8 mouse cellular contexts compared by ENCODE assay signal in the genomic region with DNA sequence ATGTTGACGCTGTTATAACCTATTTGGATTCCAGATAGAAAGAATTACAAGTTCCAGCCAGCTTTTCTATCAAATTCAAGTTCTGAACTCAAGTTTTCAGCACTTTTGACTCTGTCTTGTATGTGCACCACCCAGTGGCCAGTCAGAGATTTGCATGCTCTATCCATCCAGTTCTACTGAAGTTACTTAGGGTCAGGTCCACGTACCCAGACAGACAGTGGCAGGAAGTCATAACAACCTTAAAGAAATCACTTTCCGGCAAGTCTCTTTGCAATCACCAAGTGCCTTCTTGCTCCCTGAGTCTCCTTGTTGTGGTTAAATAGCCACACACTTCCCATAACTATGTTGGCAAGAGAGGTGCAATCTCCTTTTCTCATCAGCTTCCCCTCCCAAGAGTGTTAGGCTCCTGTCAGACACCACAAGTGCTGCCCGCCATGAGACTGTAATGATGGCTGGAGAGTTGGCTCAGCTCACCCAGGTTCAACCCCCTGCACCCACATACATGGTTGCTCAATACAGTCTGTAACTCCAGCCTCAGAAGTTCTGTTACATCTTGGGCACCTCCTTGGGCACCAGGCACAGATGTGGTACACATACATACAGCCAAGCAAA. TPM values are rescaled to one million over a fixed set of nuclear protein-coding genes. Genes with fewer than 3 reads are reported as not detected.
DNase-seq lines count a peak whose midpoint lies in the region; ATAC-seq and TF ChIP-seq lines count a peak whose summit lies in the region.

No protein-coding gene starts in this region.

- no peaks in the 10 kb centered on the region for H3K9me3 ChIP-seq in heart, postnatal 0 days (replicated peaks; ENCODE audit: control insufficient read depth, low read length)
- H3K9me3 ChIP-seq in heart, embryonic 11.5 days (replicated peaks; ENCODE audit: control insufficient read depth, low read length) = no peaks in the 10 kb centered on the region
- H3K9me3 ChIP-seq in stomach, postnatal 0 days (ENCODE audit: control insufficient read depth, low read length) = no peaks in the 10 kb centered on the region

- no peak for TF ChIP-seq EP300 in heart, postnatal 0 days (IDR thresholded peaks at IDR 0.05; ENCODE audit: low read depth)
- TF ChIP-seq EP300 in stomach, postnatal 0 days (optimal IDR thresholded peaks at IDR 0.05) = no peak

- no peaks in the 10 kb centered on the region for H3K79me3 ChIP-seq in C2C12 (ENCODE audit: low read depth)

- 24% methylated on average over 4 of the region's 4 CpGs for WGBS in heart, postnatal 0 days
- WGBS in heart, embryonic 11.5 days (ENCODE audit: insufficient replicate concordance) = 27% methylated on average over 4 of the region's 4 CpGs
- 26% methylated on average over 4 of the region's 4 CpGs for WGBS in stomach, postnatal 0 days

- H3K4me3 ChIP-seq in heart, postnatal 0 days (ENCODE audit: low read depth, low read length) = no peak overlapping the region
- H3K4me3 ChIP-seq in heart, embryonic 11.5 days (ENCODE audit: low read depth, low read length) = no peak overlapping the region
- H3K4me3 ChIP-seq in C2C12 (ENCODE audit: insufficient read depth, poor library complexity, severe bottlenecking) = no peak overlapping the region
- no peak overlapping the region for H3K4me3 ChIP-seq in stomach, postnatal 0 days (ENCODE audit: low read depth, low read length)

- H3ac ChIP-seq in C2C12 (ENCODE audit: control insufficient read depth, insufficient read length, low read depth) = no peak overlapping the region

- TF ChIP-seq CTCF in heart, postnatal 0 days (IDR thresholded peaks at IDR 0.05; ENCODE audit: low read depth) = peak; percentile 69
- TF ChIP-seq CTCF in C2C12 (IDR thresholded peaks at IDR 0.05; ENCODE audit: control insufficient read depth, insufficient read depth, insufficient read length) = peak; percentile 28
- TF ChIP-seq CTCF in stomach, postnatal 0 days (IDR thresholded peaks at IDR 0.05; ENCODE audit: low read depth) = peak; percentile 82

- H3K79me2 ChIP-seq in C2C12 (ENCODE audit: control insufficient read depth, insufficient read depth) = no peaks in the 10 kb centered on the region

- ATAC-seq in heart, postnatal 0 days (ENCODE audit: insufficient read depth, low read depth) = no peak
- no peak for ATAC-seq in heart, embryonic 11.5 days (replicated peaks; ENCODE audit: insufficient number of reproducible peaks, low FRiP score, low TSS enrichment)
- ATAC-seq in stomach, postnatal 0 days (ENCODE audit: low FRiP score, low TSS enrichment) = 0 out of 2 replicates have a peak, but pooled peaks have one; percentile 42

- H3K36me3 ChIP-seq in heart, postnatal 0 days (replicated peaks; ENCODE audit: control insufficient read depth, insufficient read depth, low read length) = no peaks in the 10 kb centered on the region
- no peaks in the 10 kb centered on the region for H3K36me3 ChIP-seq in heart, embryonic 11.5 days (ENCODE audit: control insufficient read depth, insufficient read depth, low read length)
- H3K36me3 ChIP-seq in C2C12 (ENCODE audit: control insufficient read depth, insufficient read depth) = no peaks in the 10 kb centered on the region
- H3K36me3 ChIP-seq in stomach, postnatal 0 days (ENCODE audit: control insufficient read depth, insufficient read depth, low read length) = no peaks in the 10 kb centered on the region

- no peaks in the 10 kb centered on the region for H3K4me1 ChIP-seq in heart, postnatal 0 days (ENCODE audit: control insufficient read depth, insufficient read depth)
- 0 out of 2 replicates have a peak, but pooled peaks cover 2% of the 10 kb centered on the region for H3K4me1 ChIP-seq in heart, embryonic 11.5 days (ENCODE audit: control insufficient read depth, insufficient read depth, low read length)
- no peaks in the 10 kb centered on the region for H3K4me1 ChIP-seq in stomach, postnatal 0 days (replicated peaks; ENCODE audit: control insufficient read depth, insufficient read depth)

- H3K9ac ChIP-seq in heart, postnatal 0 days (replicated peaks; ENCODE audit: low read depth, low read length) = no peak overlapping the region
- no peak overlapping the region for H3K9ac ChIP-seq in heart, embryonic 11.5 days (ENCODE audit: low read depth, low read length)
- no peak overlapping the region for H3K9ac ChIP-seq in stomach, postnatal 0 days (ENCODE audit: low read length)

- no peak overlapping the region for H3K27ac ChIP-seq in heart, postnatal 0 days (ENCODE audit: low read depth)
- no peak overlapping the region for H3K27ac ChIP-seq in heart, embryonic 11.5 days (ENCODE audit: low read depth, low read length)
- no peak overlapping the region for H3K27ac ChIP-seq in stomach, postnatal 0 days (replicated peaks)

- H3K4me2 ChIP-seq in heart, postnatal 0 days (ENCODE audit: low read depth, low read length) = no peak overlapping the region
- H3K4me2 ChIP-seq in heart, embryonic 11.5 days = no peak overlapping the region
- H3K4me2 ChIP-seq in stomach, postnatal 0 days (replicated peaks; ENCODE audit: low read depth) = no peak overlapping the region

- DNase-seq in heart, postnatal 0 days (ENCODE audit: low spot score) = peak; percentile 27
- DNase-seq in R1 (ENCODE audit: low read depth, low spot score) = peak; percentile 70
- DNase-seq in embryo, embryonic 11.5 days (ENCODE audit: low read depth, low spot score) = peak; percentile 26
- DNase-seq in kidney, postnatal 4 days = peak; percentile 80 to 83
- DNase-seq in lung, postnatal 36 days = peak; percentile 87
- peak; percentile 72 for DNase-seq in stomach, postnatal 0 days (ENCODE audit: low spot score)

- H3K27me3 ChIP-seq in heart, postnatal 0 days (ENCODE audit: control insufficient read depth, insufficient read depth, low read length) = no peaks in the 10 kb centered on the region
- no peaks in the 10 kb centered on the region for H3K27me3 ChIP-seq in heart, embryonic 11.5 days (ENCODE audit: control insufficient read depth, insufficient read depth, low read length)
- no peaks in the 10 kb centered on the region for H3K27me3 ChIP-seq in C2C12 (ENCODE audit: control insufficient read depth, insufficient read depth, insufficient read length)
- no peaks in the 10 kb centered on the region for H3K27me3 ChIP-seq in stomach, postnatal 0 days (ENCODE audit: control insufficient read depth, insufficient read depth, low read length)

TF ChIP-seq in C2C12, 6 proteins besides CTCF, POLR2A, EP300 and RAD21:
- TF ChIP-seq CEBPB (IDR thresholded peaks at IDR 0.05; ENCODE audit: low read depth) (no peak), MYOD1 (IDR thresholded peaks at IDR 0.05; ENCODE audit: control insufficient read depth, insufficient read length, low read depth) (no peak), USF1 (IDR thresholded peaks at IDR 0.05; ENCODE audit: low read depth) (no peak), FOSL1 (IDR thresholded peaks at IDR 0.05; ENCODE audit: insufficient read depth, low read length, poor library complexity, severe bottlenecking) (no peak), MAX (IDR thresholded peaks at IDR 0.05) (no peak), MYOG (IDR thresholded peaks at IDR 0.05; ENCODE audit: control insufficient read depth, extremely low read depth, insufficient read length) (no peak)

RNA-seq across cellular contexts. Expression of gene Ccdc96, which starts 54.3 kb away (rescaled TPM):
- not detected in 2 replicates for total RNA-seq in heart, postnatal 0 days (2014; rRNA removed; ENCODE audit: low replicate concordance)
- polyA plus RNA-seq in heart, postnatal 0 days (2015; fragmentation: Nextera tagmentation; extraction: Ambion mirVana) = 0.19 and 0.25 TPM in 2 replicates
- 0.25 and 0.44 TPM in 2 replicates for polyA plus RNA-seq in heart, embryonic 11.5 days (2014; fragmentation: Nextera tagmentation; extraction: Ambion mirVana)
- polyA plus RNA-seq in C2C12 (2012; fragmentation: generic; extraction: Trizol) = 0.42 TPM
- polyA plus RNA-seq in stomach, postnatal 0 days (2015; fragmentation: Nextera tagmentation; extraction: Ambion mirVana) = 0.12 and 0.21 TPM in 2 replicates

RNA-seq across cellular contexts. Expression of gene Tbc1d14, which starts 54.4 kb away (rescaled TPM):
- total RNA-seq in heart, postnatal 0 days (2014; rRNA removed; ENCODE audit: low replicate concordance) = 3.9 and 10.2 TPM in 2 replicates
- polyA plus RNA-seq in heart, postnatal 0 days (2015; fragmentation: Nextera tagmentation; extraction: Ambion mirVana) = 7.7 and 8.3 TPM in 2 replicates
- 19.8 and 22.6 TPM in 2 replicates for polyA plus RNA-seq in heart, embryonic 11.5 days (2014; fragmentation: Nextera tagmentation; extraction: Ambion mirVana)
- 10.7 TPM for polyA plus RNA-seq in C2C12 (2012; fragmentation: generic; extraction: Trizol)
- polyA plus RNA-seq in stomach, postnatal 0 days (2015; fragmentation: Nextera tagmentation; extraction: Ambion mirVana) = 22.1 and 22.8 TPM in 2 replicates

RNA-seq across cellular contexts. Expression of gene Tada2b, which starts 54.6 kb away (rescaled TPM):
- 10.3 and 13.3 TPM in 2 replicates for total RNA-seq in heart, postnatal 0 days (2014; rRNA removed; ENCODE audit: low replicate concordance)
- polyA plus RNA-seq in heart, postnatal 0 days (2015; fragmentation: Nextera tagmentation; extraction: Ambion mirVana) = 1.2 and 1.7 TPM in 2 replicates
- polyA plus RNA-seq in heart, embryonic 11.5 days (2014; fragmentation: Nextera tagmentation; extraction: Ambion mirVana) = 2.8 and 3.3 TPM in 2 replicates
- polyA plus RNA-seq in C2C12 (2012; fragmentation: generic; extraction: Trizol) = 10.2 TPM
- polyA plus RNA-seq in stomach, postnatal 0 days (2015; fragmentation: Nextera tagmentation; extraction: Ambion mirVana) = 1.5 and 1.8 TPM in 2 replicates

Comparison
In these comparisons a context has a peak if more than half of its experiments do, and no peak if none do; other contexts are left out.
1. DNase-seq: peak in every context shown above with its lines; median percentile 87 in lung, postnatal 36 days; 82 in kidney, postnatal 4 days; 72 in stomach, postnatal 0 days; 70 in R1; 27 in heart, postnatal 0 days; 26 in embryo, embryonic 11.5 days.
2. CTCF ChIP-seq: peak in every context shown above with its lines; median percentile 82 in stomach, postnatal 0 days; 69 in heart, postnatal 0 days; 28 in C2C12.